Mouse (Mus musculus) stomach, postnatal 0 days (tissue): ENCODE data around the gene Hist1h2bj. TPM values are rescaled to one million over a fixed set of nuclear protein-coding genes. Genes with fewer than 3 reads are reported as not detected.
"Not testable (repeated sequence)": the region's sequence is repeated elsewhere in the genome, so short reads cannot be mapped to it uniquely, and the experiment has no call there.

ENCODE experiments used
- ATAC-seq: fragments of 200-750 bp; cut with Nextera tagmentation; 2 replicates; pipeline ENCODE4 v1.8.0; 2017; ENCODE audit not compliant: low FRiP score, low TSS enrichment
- DNase-seq: peaks from one replicate; pipeline ENCODE4 v3.0.0-alpha.2; 2016; ENCODE audit warnings: low spot score
- H3K27ac ChIP-seq: fragments of 300-500 bp; sonication (generic); replicated peaks from 2 replicates; pipeline ENCODE4 v1.5.1; 2014; ENCODE audit warnings: mild to moderate bottlenecking, control low read depth
- H3K27me3 ChIP-seq: fragments of 300-500 bp; sonication (generic); 2 replicates; pipeline ENCODE4 v1.6.1; 2014; ENCODE audit warnings: low read length; ENCODE audit not compliant: control insufficient read depth, insufficient read depth
- H3K36me3 ChIP-seq: fragments of 300-500 bp; sonication (generic); 2 replicates; pipeline ENCODE4 v1.6.1; 2014; ENCODE audit warnings: low read length, mixed read lengths; ENCODE audit not compliant: control insufficient read depth, insufficient read depth
- H3K4me1 ChIP-seq: fragments of 300-500 bp; sonication (generic); replicated peaks from 2 replicates; pipeline ENCODE4 v1.6.1; 2014; ENCODE audit warnings: antibody characterized with exemption; ENCODE audit not compliant: control insufficient read depth, insufficient read depth
- H3K4me2 ChIP-seq: fragments of 300-500 bp; sonication (generic); replicated peaks from 2 replicates; pipeline ENCODE4 v1.6.1; 2014; ENCODE audit warnings: low read depth, mild to moderate bottlenecking, control low read depth, moderate library complexity
- H3K4me3 ChIP-seq: fragments of 300-500 bp; sonication (generic); 2 replicates; pipeline ENCODE4 v1.5.1; 2014; ENCODE audit warnings: low read depth, low read length, control low read depth
- H3K9ac ChIP-seq: fragments of 300-500 bp; sonication (generic); 2 replicates; pipeline ENCODE4 v1.6.1; 2014; ENCODE audit warnings: mild to moderate bottlenecking, low read length, control low read depth, mixed read lengths
- H3K9me3 ChIP-seq: fragments of 300-500 bp; sonication (generic); 2 replicates; pipeline ENCODE4 v1.6.1; 2016; ENCODE audit warnings: low read length; ENCODE audit not compliant: control insufficient read depth
- CTCF ChIP-seq: IDR thresholded peaks from 2 replicates; pipeline ENCODE4 v1.5.1; 2016; ENCODE audit warnings: antibody characterized with exemption, low read depth, mild to moderate bottlenecking, moderate library complexity
- EP300 ChIP-seq: optimal IDR thresholded peaks from 2 replicates; pipeline ENCODE3; 2016; ENCODE audit warnings: antibody characterized with exemption
- WGBS: fragments of 180-500 bp; shearing (Covaris S2); extraction: QIAGEN DNeasy Blood & Tissue Kit; methylation state at CpG from one replicate; pipeline ENCODE4 v1.1.7; 2014; 5-methylcytosine and 5-hydroxymethylcytosine counted together
- microRNA-seq: library from miRNA; unstranded; fragments of <30 nt; microRNA quantifications from one replicate; pipeline ENCODE4, GENCODE M21; 2016
- polyA plus RNA-seq: library from polyadenylated mRNA; unstranded; fragments of >200 nt; fragmentation: Nextera tagmentation; extraction: Ambion mirVana; gene quantifications from 2 replicates; pipeline ENCODE4 v1.2.1, GENCODE M21; 2015

Gene Hist1h2bj
- polyA plus RNA-seq, 1 experiment from 2014 or later = 3.7 TPM

DNA sequence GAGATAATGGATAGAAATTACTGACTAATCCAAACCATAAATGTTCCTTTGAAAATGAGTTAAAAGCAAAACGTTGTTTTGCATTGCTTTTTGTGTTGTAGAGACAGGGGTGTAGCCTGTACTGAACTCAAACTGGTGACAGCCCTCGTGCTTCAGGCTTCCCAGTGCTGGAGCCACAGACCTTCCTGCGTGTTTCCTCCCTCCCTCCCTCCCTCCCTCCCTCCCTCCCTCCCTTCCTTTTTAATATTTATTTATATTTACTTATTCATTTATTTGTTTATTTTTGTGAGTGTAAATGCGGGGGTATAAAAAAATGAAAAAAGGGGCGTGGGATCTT, 8.5 kb downstream of the Hist1h2bj start:
- Histone ChIP-seq H3K27ac (peak overlapping the region; percentile 45), H3K9me3 (no peaks in the 10 kb centered on the region), H3K4me1 (no peaks in the 10 kb centered on the region), H3K4me3 (peak overlapping the region; percentile 40), H3K4me2 (peak overlapping the region; percentile 67), H3K36me3 (no peaks in the 10 kb centered on the region), H3K9ac (peak overlapping the region; percentile 48), H3K27me3 (no peaks in the 10 kb centered on the region)
- DNase-seq (no peak), ATAC-seq (no peak)
- 12% methylated on average over 5 of the region's 5 CpGs for WGBS
- TF ChIP-seq EP300 (no peak), CTCF (no peak)

DNA sequence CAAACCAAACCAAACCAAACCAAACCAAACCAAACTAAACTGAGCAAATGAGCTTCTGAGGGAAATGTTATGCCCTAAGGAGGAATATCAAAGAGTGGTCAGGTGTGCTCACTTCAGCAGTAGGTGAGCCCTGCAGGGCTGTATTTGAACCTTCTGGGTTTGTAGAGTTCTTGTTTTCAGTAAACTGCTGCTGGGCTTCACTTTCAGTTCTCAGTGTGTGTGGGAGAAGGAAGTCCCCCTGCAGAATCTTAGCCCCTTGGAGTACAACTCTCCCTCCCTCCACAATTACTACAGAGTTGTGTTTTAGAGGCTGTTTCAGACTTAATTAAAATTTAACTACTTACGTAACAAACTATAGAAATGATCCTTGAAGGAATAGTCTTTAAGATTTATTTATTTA, 10.7 kb downstream of the Hist1h2bj start:
- ATAC-seq = no peak
- H3K9me3 ChIP-seq = no peaks in the 10 kb centered on the region
- no peaks in the 10 kb centered on the region for H3K4me1 ChIP-seq
- no peak for DNase-seq
- no peak overlapping the region for H3K27ac ChIP-seq
- H3K36me3 ChIP-seq = no peaks in the 10 kb centered on the region
- H3K9ac ChIP-seq = no peak overlapping the region
- no peak overlapping the region for H3K4me3 ChIP-seq
- H3K4me2 ChIP-seq = no peak overlapping the region
- WGBS = 95% methylated on average over 1 of the region's 1 CpGs
- no peak for TF ChIP-seq EP300
- TF ChIP-seq CTCF = no peak
- no peaks in the 10 kb centered on the region for H3K27me3 ChIP-seq

DNA sequence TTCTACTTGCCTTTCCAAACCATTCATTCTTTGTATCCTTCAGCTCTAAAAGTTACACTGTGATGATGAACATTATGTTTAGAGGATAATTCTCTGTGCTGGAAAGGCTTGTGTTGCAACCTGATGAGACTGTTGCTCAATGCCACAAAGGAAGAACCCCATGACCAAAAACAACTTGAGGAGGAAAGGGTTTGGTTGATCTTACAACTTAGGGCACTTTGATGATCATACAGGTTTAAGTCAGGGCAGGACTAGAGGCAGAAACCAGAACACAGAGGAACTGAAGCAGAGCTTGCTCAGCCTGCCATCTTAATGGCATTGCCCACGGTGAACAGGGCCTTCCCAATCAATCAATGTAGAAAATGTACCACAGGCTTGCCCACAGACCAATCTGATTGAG, 18.4 kb downstream of the Hist1h2bj start:
- no peaks in the 10 kb centered on the region for H3K36me3 ChIP-seq
- H3K4me1 ChIP-seq = no peaks in the 10 kb centered on the region
- no peak overlapping the region for H3K4me3 ChIP-seq
- no peak for ATAC-seq
- H3K4me2 ChIP-seq = no peak overlapping the region
- WGBS = 63% methylated on average over 1 of the region's 1 CpGs
- no peak overlapping the region for H3K27ac ChIP-seq
- TF ChIP-seq CTCF = no peak
- TF ChIP-seq EP300 = no peak
- H3K9ac ChIP-seq = no peak overlapping the region
- no peaks in the 10 kb centered on the region for H3K9me3 ChIP-seq
- DNase-seq = no peak
- no peaks in the 10 kb centered on the region for H3K27me3 ChIP-seq

DNA sequence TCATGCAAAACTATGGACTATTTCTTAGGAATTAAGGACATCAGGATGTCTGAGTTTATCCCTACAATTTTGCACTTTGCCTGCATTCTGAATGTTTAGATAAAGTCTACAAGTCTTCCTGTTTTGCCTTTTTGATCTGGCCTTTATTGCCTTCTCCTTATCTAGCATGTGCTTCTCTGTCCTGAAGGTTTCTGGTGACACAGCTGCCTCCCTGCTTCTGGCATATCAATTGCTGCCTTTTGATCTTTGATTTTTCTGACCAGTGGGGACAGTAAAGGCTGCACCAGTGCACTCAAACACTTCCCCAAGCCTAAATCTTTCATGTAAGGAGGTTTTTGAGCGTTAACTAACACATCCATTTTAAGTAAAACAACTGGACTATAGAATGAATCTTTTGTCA, 20.5 kb downstream of the Hist1h2bj start:
- no peak for ATAC-seq
- H3K4me3 ChIP-seq = no peak overlapping the region
- no peaks in the 10 kb centered on the region for H3K36me3 ChIP-seq
- H3K9ac ChIP-seq = no peak overlapping the region
- no peaks in the 10 kb centered on the region for H3K27me3 ChIP-seq
- H3K4me2 ChIP-seq = no peak overlapping the region
- H3K4me1 ChIP-seq = no peaks in the 10 kb centered on the region
- DNase-seq = no peak
- no peaks in the 10 kb centered on the region for H3K9me3 ChIP-seq
- TF ChIP-seq EP300 (no peak), CTCF (no peak)
- WGBS = 53% methylated on average over 1 of the region's 1 CpGs
- no peak overlapping the region for H3K27ac ChIP-seq

DNA sequence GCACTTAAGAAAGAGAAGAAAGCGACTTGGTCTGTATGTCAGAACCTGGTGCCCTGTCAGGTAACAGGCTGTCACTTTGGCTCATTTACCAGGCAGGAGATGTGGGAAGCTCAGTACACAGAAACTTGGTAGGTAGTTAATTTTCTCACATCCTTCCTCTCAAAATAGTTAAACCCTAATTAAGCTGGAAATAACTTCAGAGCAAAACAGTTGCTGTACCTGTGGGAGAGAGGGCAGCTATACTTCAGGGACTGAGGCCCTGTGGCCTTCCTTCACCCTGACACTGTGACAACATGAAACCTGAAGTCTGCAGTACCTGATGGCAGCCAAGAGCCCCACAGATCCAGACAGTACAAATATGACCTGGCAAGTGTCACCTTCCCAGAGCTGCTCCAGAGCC, 41.1 kb downstream of the Hist1h2bj start, which contains the start of gene Vmn1r188:
Vmn1r188 (plus strand) TSS at position 301 of the 400 bp plus-strand sequence.
- not testable (repeated sequence) for ATAC-seq, H3K9ac ChIP-seq, H3K4me1 ChIP-seq, H3K9me3 ChIP-seq, DNase-seq, H3K27me3 ChIP-seq, H3K4me3 ChIP-seq, H3K27ac ChIP-seq, H3K36me3 ChIP-seq, H3K4me2 ChIP-seq
- 85% methylated on average over 1 of the region's 1 CpGs for WGBS

Small RNA genes within 50 kb of the gene (microRNA-seq; reads per million reads assigned to microRNA genes)
- gene Gm26300 (not detected), gene Gm44390 (not detected), gene Gm44486 (not detected)

Other genes starting within 250 kb of the Hist1h2bj start
- 7.7 and 9.9 TPM in 2 replicates for gene Hist1h2bq, start 233.0 kb upstream of the Hist1h2bj start, polyA plus RNA-seq
- 0.95 and 1.1 TPM in 2 replicates for gene Hist1h2ao, start 232.7 kb upstream of the Hist1h2bj start, polyA plus RNA-seq
- gene Hist1h4m, start 231.5 kb upstream of the Hist1h2bj start, polyA plus RNA-seq = 1.1 TPM in 1 of 2 replicates, not detected in the other
- 4.0 and 4.6 TPM in 2 replicates for gene Hist1h4n, start 211.0 kb upstream of the Hist1h2bj start, polyA plus RNA-seq
- 1,237 and 1,874 TPM in 2 replicates for gene Hist1h2ap, start 209.7 kb upstream of the Hist1h2bj start, polyA plus RNA-seq
- gene Hist1h2br, start 209.5 kb upstream of the Hist1h2bj start, polyA plus RNA-seq = 8.1 and 10.0 TPM in 2 replicates
- gene Zfp184, start 98.1 kb upstream of the Hist1h2bj start, polyA plus RNA-seq = 1.4 and 1.6 TPM in 2 replicates
- gene Pom121l2, start 62.0 kb upstream of the Hist1h2bj start, polyA plus RNA-seq = 0.05 TPM in 1 of 2 replicates, not detected in the other
- 0.51 and 0.65 TPM in 2 replicates for gene Prss16, start 33.5 kb upstream of the Hist1h2bj start, polyA plus RNA-seq
- gene Hist1h2ah, start 7.6 kb upstream of the Hist1h2bj start, polyA plus RNA-seq = 2.1 TPM in 1 of 2 replicates, not detected in the other
- 0.35 and 0.99 TPM in 2 replicates for gene Hist1h2bk, start 7.3 kb upstream of the Hist1h2bj start, polyA plus RNA-seq
- 5.8 and 5.9 TPM in 2 replicates for gene Hist1h4i, start 1.9 kb upstream of the Hist1h2bj start, polyA plus RNA-seq
- 12.1 and 12.6 TPM in 2 replicates for gene Hist1h2ag, start 270 bp upstream of the Hist1h2bj start, polyA plus RNA-seq
- gene Vmn1r188, start 41.2 kb downstream of the Hist1h2bj start, polyA plus RNA-seq = 0.04 TPM in 1 of 2 replicates, not detected in the other
- gene Vmn1r189, start 62.6 kb downstream of the Hist1h2bj start, polyA plus RNA-seq = not detected in 2 replicates
- not detected in 2 replicates for gene Vmn1r191, start 140.8 kb downstream of the Hist1h2bj start, polyA plus RNA-seq
- gene Vmn1r192, start 147.9 kb downstream of the Hist1h2bj start, polyA plus RNA-seq = not detected in 2 replicates
- gene Vmn1r193, start 179.9 kb downstream of the Hist1h2bj start, polyA plus RNA-seq = 0.01 TPM in 1 of 2 replicates, not detected in the other
- not detected in 2 replicates for gene Vmn1r194, start 201.0 kb downstream of the Hist1h2bj start, polyA plus RNA-seq
- gene Vmn1r195, start 227.3 kb downstream of the Hist1h2bj start, polyA plus RNA-seq = not detected in 2 replicates
- gene Vmn1r196, start 246.7 kb downstream of the Hist1h2bj start, polyA plus RNA-seq = not detected in 2 replicates